Mouse (Mus musculus) adrenal gland, postnatal 14 days (tissue): Measurements from ENCODE around the gene Myrf. TPM values are rescaled to one million over a fixed set of nuclear protein-coding genes. Genes with fewer than 3 reads are reported as not detected.

Experiments
- DNase-seq: peaks from one replicate; pipeline ENCODE4 v3.0.0; 2021; ENCODE audit warnings: mixed read lengths
- total RNA-seq: library from RNA; stranded (reverse); gene quantifications from 2 replicates; pipeline ENCODE4 v1.2.3, GENCODE M21; 2021

Gene Myrf
- total RNA-seq, 1 experiment from 2014 or later = 4.7 TPM

- no peak for DNase-seq
These were observed 35.5 kb downstream of the Myrf start for GRCm38 (mm10) chr19:10205051-10205450.

GRCm38 (mm10) chr19:10204616-10205001 is 35.9 kb downstream of the Myrf start:
- peak; percentile 73 for DNase-seq

- DNase-seq = peak; percentile 92
These were observed 36.5 kb downstream of the Myrf start, which contains the start of the genes Tmem258 and Fen1 for GRCm38 (mm10) chr19:10203848-10204615. Tmem258 (plus strand) TSS chr19:10204014. Fen1 (minus strand) TSS chr19:10204169.

- DNase-seq = no peak
These were observed 37.3 kb downstream of the Myrf start for GRCm38 (mm10) chr19:10203146-10203847.

GRCm38 (mm10) chr19:10198723-10199122 is 41.8 kb downstream of the Myrf start:
- peak; percentile 91 for DNase-seq

GRCm38 (mm10) chr19:10198286-10198685 is 42.3 kb downstream of the Myrf start:
- DNase-seq = no peak

GRCm38 (mm10) chr19:10197130-10197529 is 43.4 kb downstream of the Myrf start:
- DNase-seq = no peak

GRCm38 (mm10) chr19:10195252-10195651 is 45.3 kb downstream of the Myrf start:
- DNase-seq = peak; percentile 75

- DNase-seq = no peak
These were observed 46.2 kb downstream of the Myrf start for GRCm38 (mm10) chr19:10194337-10194736.

GRCm38 (mm10) chr19:10191326-10191725 is 49.2 kb downstream of the Myrf start:
- DNase-seq = no peak

- DNase-seq = peak; percentile 83
These were observed 49.8 kb downstream of the Myrf start for GRCm38 (mm10) chr19:10190796-10191195.

GRCm38 (mm10) chr19:10189940-10190339 is 50.6 kb downstream of the Myrf start:
- no peak for DNase-seq

- DNase-seq = no peak
These were observed 51.5 kb downstream of the Myrf start for GRCm38 (mm10) chr19:10189022-10189421.

- DNase-seq = peak; percentile 63
These were observed 52.2 kb downstream of the Myrf start for GRCm38 (mm10) chr19:10188281-10188811.

GRCm38 (mm10) chr19:10186569-10186968 is 54.0 kb downstream of the Myrf start:
- no peak for DNase-seq

- DNase-seq = no peak
These were observed 54.7 kb downstream of the Myrf start for GRCm38 (mm10) chr19:10185876-10186275.

- DNase-seq = peak; percentile 74
These were observed 56.5 kb downstream of the Myrf start for GRCm38 (mm10) chr19:10184096-10184495.

GRCm38 (mm10) chr19:10183299-10183983 is 57.1 kb downstream of the Myrf start:
- peak; percentile 87 for DNase-seq

GRCm38 (mm10) chr19:10182670-10183298 is 57.8 kb downstream of the Myrf start, which contains the start of gene Fads1:
Fads1 (plus strand) TSS chr19:10182888.
- peak; percentile 96 for DNase-seq

- no peak for DNase-seq
These were observed 58.4 kb downstream of the Myrf start for GRCm38 (mm10) chr19:10182142-10182541.

GRCm38 (mm10) chr19:10181225-10181624 is 59.3 kb downstream of the Myrf start:
- no peak for DNase-seq

GRCm38 (mm10) chr19:10176941-10177372 is 63.6 kb downstream of the Myrf start:
- peak; percentile 49 for DNase-seq
